Mouse (Mus musculus) heart, postnatal 14 days (tissue): ENCODE measurements around the gene Tnip1. TPM values are rescaled to one million over a fixed set of nuclear protein-coding genes. Genes with fewer than 3 reads are reported as not detected.

Source experiments
- DNase-seq, 2 experiments: peaks; one replicate each; pipeline ENCODE4 v3.0.0; 2021 to 2022
- intact Hi-C: fragments of 180-260 bp; cut with DNase I; formaldehyde crosslinking; loops from one replicate; pipeline ENCODE4 v1.15.1; 2025
- total RNA-seq, 2 experiments: library from RNA; stranded (reverse); gene quantifications; 2 replicates each; pipeline ENCODE4 v1.2.3; 2021

Gene Tnip1
- total RNA-seq, 2 experiments from 2014 or later: 27.7 to 30.4 TPM

- peak; percentile 53 to 66 for DNase-seq
- intact Hi-C loops: loop anchor here (5.0 to 10.0 kb wide), 2 partner anchors 61 to 298 kb away; no protein-coding TSS in a partner anchor
Measured at GRCm38 (mm10) chr11:54862621-54863520, 99.8 kb downstream of the Tnip1 start.

DNA sequence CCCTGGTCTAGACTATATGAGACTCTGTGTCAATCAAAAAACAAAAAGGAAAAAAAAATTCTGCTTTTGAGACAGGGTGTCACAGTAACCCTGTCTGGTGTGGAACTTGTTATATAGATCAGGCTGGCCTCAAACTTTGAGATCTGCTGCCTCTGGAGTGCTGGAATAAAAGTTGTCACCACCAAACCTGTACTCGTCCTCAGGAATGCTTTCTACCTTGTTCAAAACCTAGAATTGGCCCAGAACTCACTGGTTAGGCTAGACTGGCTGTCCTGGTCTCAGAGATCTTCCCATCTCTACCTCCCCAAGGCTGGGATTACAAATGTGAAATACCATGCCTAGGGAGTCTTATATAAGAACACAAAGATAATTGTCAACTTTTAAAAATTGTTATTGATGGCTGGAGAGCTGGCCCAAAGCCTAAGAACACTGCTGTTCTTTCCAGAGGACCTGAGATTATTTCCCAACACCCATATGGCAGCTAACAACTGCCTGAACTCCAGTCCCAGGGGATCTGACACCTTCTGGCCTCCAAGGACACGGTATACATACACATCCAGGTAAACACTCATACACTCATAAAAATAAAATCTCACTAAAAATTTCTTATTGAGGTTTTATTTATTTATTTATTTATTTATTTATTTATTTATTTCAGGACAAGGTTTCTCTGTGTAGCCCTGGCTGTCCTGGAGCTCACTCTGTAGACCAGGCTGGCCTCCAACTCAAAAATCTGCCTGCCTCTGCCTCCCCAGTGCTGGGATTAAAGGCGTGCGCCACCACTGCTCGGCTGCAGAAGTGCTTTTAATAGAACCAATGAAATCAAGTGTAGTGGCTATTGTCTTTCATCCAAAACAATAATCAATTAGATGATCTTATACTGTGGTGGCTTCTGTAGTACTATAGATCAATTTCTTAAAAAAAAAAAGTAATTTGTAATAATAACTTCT, 101.0 kb downstream of the Tnip1 start:
- no peak for DNase-seq
- intact Hi-C loops: loop anchor here (2.0 to 10.0 kb wide), 3 partner anchors 59 to 297 kb away; partner anchors contain the start of gene Cdc42se2

Other genes with a start within 250 kb of the Tnip1 start
- 10 to 100 TPM; 28.8 to 28.9 TPM for gene Cdc42se2, start 175.2 kb downstream of the Tnip1 start, total RNA-seq
- gene Lyrm7, start 102.0 kb downstream of the Tnip1 start, total RNA-seq: 10 to 100 TPM; 28.0 to 29.4 TPM
- gene Hint1, start 96.5 kb downstream of the Tnip1 start, total RNA-seq: 100 to 1,000 TPM; 259 to 264 TPM
- gene Gpx3, start 60.5 kb downstream of the Tnip1 start, total RNA-seq: 100 to 1,000 TPM in 1 of 2 experiments, 10 to 100 TPM in 1; 93.6 to 153 TPM
- gene Anxa6, start 70.5 kb upstream of the Tnip1 start, total RNA-seq: 100 to 1,000 TPM; 252 to 259 TPM
- 10 to 100 TPM; 11.9 to 12.8 TPM for gene Ccdc69, start 115.2 kb upstream of the Tnip1 start, total RNA-seq
- gene Gm2a, start 135.2 kb upstream of the Tnip1 start, total RNA-seq: 10 to 100 TPM; 11.5 to 13.2 TPM
- not detected for gene Slc36a3, start 188.8 kb upstream of the Tnip1 start, total RNA-seq
- 10 to 100 TPM in 1 of 2 experiments, 1 to 10 TPM in 1; 8.9 to 15.2 TPM for gene Slc36a2, start 222.2 kb upstream of the Tnip1 start, total RNA-seq
- 10 to 100 TPM; 12.1 to 13.7 TPM for gene Slc36a1, start 241.4 kb upstream of the Tnip1 start, total RNA-seq